Mouse (Mus musculus) E14TG2a.4 (cell line): ENCODE measurements around the gene Sf3b6.

Experiments used
- CTCF ChIP-seq: conservative IDR thresholded peaks from 2 replicates; pipeline ENCODE4 v1.5.1; 2014; ENCODE audit warnings: low read length
- POU5F1 ChIP-seq: IDR thresholded peaks from 2 replicates; pipeline ENCODE4 v1.6.1; 2014; ENCODE audit warnings: low read length, borderline replicate concordance

- TF ChIP-seq CTCF (no peak), POU5F1 (no peak)
These were observed 37.1 kb upstream of the Sf3b6 start for GRCm38 (mm10) chr12:4780245-4780644.
